Comparison of ENCODE assay signal across 8 mouse cellular contexts in the genomic region with DNA sequence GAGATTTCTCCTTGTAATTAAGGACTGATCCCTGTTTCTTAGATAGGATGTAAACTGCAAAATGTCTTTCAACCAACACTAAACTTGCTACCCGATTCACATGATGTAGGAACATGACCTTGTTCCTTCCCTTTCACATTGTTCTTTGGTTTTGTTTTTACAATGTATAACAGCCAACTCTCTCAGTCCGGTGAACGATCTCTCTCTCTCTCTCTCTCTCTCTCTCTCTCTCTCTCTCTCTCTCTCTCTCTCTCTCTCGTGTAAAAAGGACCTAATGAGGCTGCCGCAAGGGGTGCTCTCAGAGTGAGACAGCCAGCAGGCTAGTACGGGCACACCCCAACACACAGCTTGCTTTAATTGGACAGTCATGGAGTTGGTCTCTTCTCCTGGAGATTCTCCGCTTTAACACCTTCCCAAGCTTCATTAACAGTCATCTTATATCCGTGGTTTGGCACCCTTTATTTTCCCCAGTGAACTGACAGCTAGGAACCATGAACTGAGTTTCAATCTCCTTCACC. TPM values are rescaled to one million over a fixed set of nuclear protein-coding genes. Genes with fewer than 3 reads are reported as not detected.
DNase-seq lines count a peak whose midpoint lies in the region; ATAC-seq and TF ChIP-seq lines count a peak whose summit lies in the region.
"Had no signal": no experiment of that assay in that cellular context is flagged by ENCODE, and none has a peak within 500 bp of the region (broad histone marks: within the 10 kb centered on the region; RNA-seq: fewer than 3 reads in every experiment).

No protein-coding gene starts in this region.

- 77% methylated on average over 8 of the region's 8 CpGs for WGBS in lung, embryonic 14.5 days
- WGBS in lung, adult 2 months, result 70% methylated on average over 8 of the region's 8 CpGs
- WGBS in embryonic facial prominence, embryonic 14.5 days, result 65% methylated on average over 8 of the region's 8 CpGs
- 70% methylated on average over 8 of the region's 8 CpGs for WGBS in hindbrain, embryonic 16.5 days
- 72% methylated on average over 8 of the region's 8 CpGs for WGBS in neural tube, embryonic 13.5 days

- intact Hi-C loops in left cerebral cortex, postnatal 14 days (cut with DNase I), result no loop called here

- TF ChIP-seq POLR2A in lung, adult 2 months (IDR thresholded peaks at IDR 0.05; ENCODE audit: borderline replicate concordance, extremely low read depth, low read depth, low read length), result no peak

- peaks cover 5% of the 10 kb centered on the region; the same call in 1 of the 2 replicates for H3K4me1 ChIP-seq in lung, embryonic 14.5 days (ENCODE audit: insufficient read depth)
- no peaks in the 10 kb centered on the region for H3K4me1 ChIP-seq in lung, adult 2 months (ENCODE audit: control insufficient read depth, insufficient read depth, low read length)
- peaks cover 13% of the 10 kb centered on the region for H3K4me1 ChIP-seq in embryonic facial prominence, embryonic 14.5 days (ENCODE audit: control insufficient read depth, insufficient read depth, low read length)
- H3K4me1 ChIP-seq in hindbrain, embryonic 16.5 days (ENCODE audit: control insufficient read depth, insufficient read depth, low read depth, low read length), result peaks cover 12% of the 10 kb centered on the region
- peaks cover 14% of the 10 kb centered on the region for H3K4me1 ChIP-seq in neural tube, embryonic 13.5 days (replicated peaks)

- H3K9ac ChIP-seq in lung, embryonic 14.5 days, result peak overlapping the region; percentile 48; the same call in 1 of the 2 replicates
- H3K9ac ChIP-seq in embryonic facial prominence, embryonic 14.5 days (ENCODE audit: low read depth, low read length), result peak overlapping the region; percentile 81
- no peak overlapping the region for H3K9ac ChIP-seq in hindbrain, embryonic 16.5 days (ENCODE audit: low read depth, low read length)
- H3K9ac ChIP-seq in neural tube, embryonic 13.5 days, result peak overlapping the region; percentile 74; the same call in 1 of the 2 replicates

- DNase-seq in lung, embryonic 14.5 days, result no peak
- DNase-seq in lung, adult 2 months, result no peak
- no peak for DNase-seq in embryonic facial prominence, embryonic 14.5 days (ENCODE audit: low spot score)
- no peak for DNase-seq in left cerebral cortex, postnatal 14 days (ENCODE audit: low spot score in 2 of 2)
- DNase-seq in gastrocnemius, postnatal 4 days (ENCODE audit: low spot score in 2 of 2), result no peak
- DNase-seq: gastrocnemius, postnatal 10 days had no signal

- H3K36me3 ChIP-seq in lung, embryonic 14.5 days (ENCODE audit: insufficient read depth), result peaks cover 4% of the 10 kb centered on the region; the same call in 1 of the 2 replicates
- peaks cover 5% of the 10 kb centered on the region; the same call in 1 of the 2 replicates for H3K36me3 ChIP-seq in embryonic facial prominence, embryonic 14.5 days (ENCODE audit: control insufficient read depth, insufficient read depth, low read length)
- peaks cover 3% of the 10 kb centered on the region; the same call in 1 of the 2 replicates for H3K36me3 ChIP-seq in hindbrain, embryonic 16.5 days (ENCODE audit: control insufficient read depth, insufficient read depth, low read length)
- H3K36me3 ChIP-seq in neural tube, embryonic 13.5 days, result peaks cover 18% of the 10 kb centered on the region

- H3K4me2 ChIP-seq in lung, embryonic 14.5 days, result peak overlapping the region; percentile 85
- peak overlapping the region; percentile 68 for H3K4me2 ChIP-seq in embryonic facial prominence, embryonic 14.5 days (ENCODE audit: low read depth, low read length)
- H3K4me2 ChIP-seq in hindbrain, embryonic 16.5 days (ENCODE audit: low read length), result peak overlapping the region; percentile 86
- H3K4me2 ChIP-seq in neural tube, embryonic 13.5 days, result peak overlapping the region; percentile 72

- no peaks in the 10 kb centered on the region for H3K9me3 ChIP-seq in lung, embryonic 14.5 days (ENCODE audit: low read depth, low read length)
- peaks cover 6% of the 10 kb centered on the region for H3K9me3 ChIP-seq in embryonic facial prominence, embryonic 14.5 days (ENCODE audit: control insufficient read depth, low read length)
- H3K9me3 ChIP-seq in hindbrain, embryonic 16.5 days (ENCODE audit: control insufficient read depth, low read length), result peaks cover 6% of the 10 kb centered on the region
- peaks cover 14% of the 10 kb centered on the region for H3K9me3 ChIP-seq in neural tube, embryonic 13.5 days

- TF ChIP-seq CTCF in lung, embryonic 14.5 days (IDR thresholded peaks at IDR 0.05; ENCODE audit: low read depth), result no peak
- TF ChIP-seq CTCF in lung, adult 2 months (IDR thresholded peaks at IDR 0.05; ENCODE audit: insufficient read depth, low read length), result no peak

- H3K27me3 ChIP-seq in lung, embryonic 14.5 days (ENCODE audit: insufficient read depth, low read length), result no peaks in the 10 kb centered on the region
- H3K27me3 ChIP-seq in embryonic facial prominence, embryonic 14.5 days (replicated peaks; ENCODE audit: control insufficient read depth, insufficient read depth, low read length), result no peaks in the 10 kb centered on the region
- no peaks in the 10 kb centered on the region for H3K27me3 ChIP-seq in hindbrain, embryonic 16.5 days (replicated peaks; ENCODE audit: control insufficient read depth, insufficient read depth, low read length)
- no peaks in the 10 kb centered on the region for H3K27me3 ChIP-seq in neural tube, embryonic 13.5 days

- H3K4me3 ChIP-seq in lung, embryonic 14.5 days (ENCODE audit: low read depth, low read length), result peak overlapping the region; percentile 72; the same call in 1 of the 2 replicates
- no peak overlapping the region for H3K4me3 ChIP-seq in lung, adult 2 months (replicated peaks; ENCODE audit: extremely low read depth, low read depth, low read length)
- 0 out of 2 replicates have a peak overlapping the region, but pooled peaks have one; percentile 67 for H3K4me3 ChIP-seq in embryonic facial prominence, embryonic 14.5 days (ENCODE audit: low read depth, low read length)
- H3K4me3 ChIP-seq in hindbrain, embryonic 16.5 days (ENCODE audit: low read length), result no peak overlapping the region
- H3K4me3 ChIP-seq in neural tube, embryonic 13.5 days, result no peak overlapping the region

- peak overlapping the region; percentile 77; the same call in 1 of the 2 replicates for H3K27ac ChIP-seq in lung, embryonic 14.5 days (ENCODE audit: low read depth)
- H3K27ac ChIP-seq in embryonic facial prominence, embryonic 14.5 days (replicated peaks; ENCODE audit: low read depth, low read length), result peak overlapping the region; percentile 90; the same call in 1 of the 2 replicates
- no peak overlapping the region for H3K27ac ChIP-seq in hindbrain, embryonic 16.5 days (ENCODE audit: low read depth, low read length)
- no peak overlapping the region for H3K27ac ChIP-seq in neural tube, embryonic 13.5 days (replicated peaks)

- no peak for ATAC-seq in lung, embryonic 14.5 days (ENCODE audit: insufficient read depth)
- no peak for ATAC-seq in embryonic facial prominence, embryonic 14.5 days (ENCODE audit: low read depth)
- ATAC-seq in hindbrain, embryonic 16.5 days, result no peak
- ATAC-seq in neural tube, embryonic 13.5 days (ENCODE audit: low read depth), result no peak

RNA-seq across cellular contexts. Expression of gene 1700029J07Rik, which starts 1.0 kb away (rescaled TPM):
- 2.7 and 3.4 TPM in 2 replicates for polyA plus RNA-seq in lung, embryonic 14.5 days (2014; fragmentation: Nextera tagmentation; extraction: Ambion mirVana)
- polyA plus RNA-seq in lung, adult 2 months (2012; rRNA removed), result 1.1 and 1.2 TPM in 2 replicates
- polyA plus RNA-seq in embryonic facial prominence, embryonic 14.5 days (2014; fragmentation: Nextera tagmentation; extraction: Ambion mirVana), result 4.6 and 4.8 TPM in 2 replicates
- 6.3 and 8.1 TPM in 2 replicates for polyA plus RNA-seq in hindbrain, embryonic 16.5 days (2015; fragmentation: Nextera tagmentation; extraction: Ambion mirVana)
- 3.9 and 4.4 TPM in 2 replicates for polyA plus RNA-seq in neural tube, embryonic 13.5 days (2015; fragmentation: Nextera tagmentation; extraction: Ambion mirVana)
- 1 to 10 TPM; 2.2 to 3.2 TPM for total RNA-seq in left cerebral cortex, postnatal 14 days (2021)
- 1 to 10 TPM; 1.7 to 2.0 TPM for total RNA-seq in gastrocnemius, postnatal 4 days (2021)

RNA-seq across cellular contexts. Expression of gene Ufsp2, which starts 1.3 kb away (rescaled TPM):
- polyA plus RNA-seq in lung, embryonic 14.5 days (2014; fragmentation: Nextera tagmentation; extraction: Ambion mirVana), result 75.3 and 81.9 TPM in 2 replicates
- polyA plus RNA-seq in lung, adult 2 months (2012; rRNA removed), result 7.6 and 15.5 TPM in 2 replicates
- polyA plus RNA-seq in embryonic facial prominence, embryonic 14.5 days (2014; fragmentation: Nextera tagmentation; extraction: Ambion mirVana), result 80.6 and 84.1 TPM in 2 replicates
- 60.8 and 63.1 TPM in 2 replicates for polyA plus RNA-seq in hindbrain, embryonic 16.5 days (2015; fragmentation: Nextera tagmentation; extraction: Ambion mirVana)
- polyA plus RNA-seq in neural tube, embryonic 13.5 days (2015; fragmentation: Nextera tagmentation; extraction: Ambion mirVana), result 65.5 and 69.8 TPM in 2 replicates
- 10 to 100 TPM; 53.8 to 59.1 TPM for total RNA-seq in left cerebral cortex, postnatal 14 days (2021)
- total RNA-seq in gastrocnemius, postnatal 4 days (2021), result 10 to 100 TPM; 38.0 to 41.6 TPM

RNA-seq across cellular contexts. Expression of gene Lrp2bp, which starts 25.1 kb away (rescaled TPM):
- 0.32 and 0.86 TPM in 2 replicates for polyA plus RNA-seq in lung, embryonic 14.5 days (2014; fragmentation: Nextera tagmentation; extraction: Ambion mirVana)
- polyA plus RNA-seq in lung, adult 2 months (2012; rRNA removed), result 0.35 and 0.45 TPM in 2 replicates
- polyA plus RNA-seq in embryonic facial prominence, embryonic 14.5 days (2014; fragmentation: Nextera tagmentation; extraction: Ambion mirVana), result 0.35 and 1.1 TPM in 2 replicates
- polyA plus RNA-seq in hindbrain, embryonic 16.5 days (2015; fragmentation: Nextera tagmentation; extraction: Ambion mirVana), result 0.54 and 0.84 TPM in 2 replicates
- polyA plus RNA-seq in neural tube, embryonic 13.5 days (2015; fragmentation: Nextera tagmentation; extraction: Ambion mirVana), result 0.31 and 0.84 TPM in 2 replicates
- under 1 TPM; 0.62 to 0.76 TPM for total RNA-seq in left cerebral cortex, postnatal 14 days (2021)
- 1 to 10 TPM in 1 of 2 experiments, under 1 TPM in 1; 0.83 to 1.3 TPM for total RNA-seq in gastrocnemius, postnatal 4 days (2021)

RNA-seq across cellular contexts. Expression of gene Ankrd37, which starts 31.5 kb away (rescaled TPM):
- 19.7 and 21.8 TPM in 2 replicates for polyA plus RNA-seq in lung, embryonic 14.5 days (2014; fragmentation: Nextera tagmentation; extraction: Ambion mirVana)
- polyA plus RNA-seq in lung, adult 2 months (2012; rRNA removed), result 2.6 and 3.9 TPM in 2 replicates
- polyA plus RNA-seq in embryonic facial prominence, embryonic 14.5 days (2014; fragmentation: Nextera tagmentation; extraction: Ambion mirVana), result 17.9 and 19.2 TPM in 2 replicates
- polyA plus RNA-seq in hindbrain, embryonic 16.5 days (2015; fragmentation: Nextera tagmentation; extraction: Ambion mirVana), result 37.3 and 44.0 TPM in 2 replicates
- polyA plus RNA-seq in neural tube, embryonic 13.5 days (2015; fragmentation: Nextera tagmentation; extraction: Ambion mirVana), result 33.4 and 38.1 TPM in 2 replicates
- 10 to 100 TPM in 1 of 2 experiments, 1 to 10 TPM in 1; 8.8 to 14.8 TPM for total RNA-seq in left cerebral cortex, postnatal 14 days (2021)
- total RNA-seq in gastrocnemius, postnatal 4 days (2021), result 1 to 10 TPM; 2.8 to 4.9 TPM

RNA-seq across cellular contexts. Expression of gene Ccdc110, which starts 39.6 kb away (rescaled TPM):
- not detected in 2 replicates for polyA plus RNA-seq in lung, embryonic 14.5 days (2014; fragmentation: Nextera tagmentation; extraction: Ambion mirVana)
- 0.14 TPM in 1 of 2 replicates, not detected in the other for polyA plus RNA-seq in lung, adult 2 months (2012; rRNA removed)
- polyA plus RNA-seq in embryonic facial prominence, embryonic 14.5 days (2014; fragmentation: Nextera tagmentation; extraction: Ambion mirVana), result not detected in 2 replicates
- 0.19 and 0.20 TPM in 2 replicates for polyA plus RNA-seq in hindbrain, embryonic 16.5 days (2015; fragmentation: Nextera tagmentation; extraction: Ambion mirVana)
- polyA plus RNA-seq in neural tube, embryonic 13.5 days (2015; fragmentation: Nextera tagmentation; extraction: Ambion mirVana), result 0.11 TPM in 1 of 2 replicates, not detected in the other
- 1 to 10 TPM; 1.4 to 1.9 TPM for total RNA-seq in left cerebral cortex, postnatal 14 days (2021)
- total RNA-seq in gastrocnemius, postnatal 4 days (2021), result not detected
- total RNA-seq: gastrocnemius, postnatal 10 days had no signal

Comparison
In these comparisons a context has a peak if more than half of its experiments do, and no peak if none do; other contexts are left out.
1. H3K4me3 ChIP-seq: peak in lung, embryonic 14.5 days (single experiment) and embryonic facial prominence, embryonic 14.5 days (single experiment); none in lung, adult 2 months (single experiment), hindbrain, embryonic 16.5 days (single experiment) and neural tube, embryonic 13.5 days (single experiment).
2. H3K27ac ChIP-seq: peak in lung, embryonic 14.5 days (single experiment) and embryonic facial prominence, embryonic 14.5 days (single experiment); none in hindbrain, embryonic 16.5 days (single experiment) and neural tube, embryonic 13.5 days (single experiment).
3. Peak in every context shown above with its lines, with median percentiles within 50 percentile points of each other: H3K4me2 ChIP-seq.